Mouse (Mus musculus) spleen, adult 18-20 months (tissue): Measurements from ENCODE around the gene Klhl20.
"Not testable (repeated sequence)": the region's sequence is repeated elsewhere in the genome, so short reads cannot be mapped to it uniquely, and the experiment has no call there.

ENCODE experiments used
- DNase-seq, 2 experiments: peaks; one replicate each; pipeline ENCODE4 v3.0.0; 2022; ENCODE audit warnings: mixed read lengths in 2 of 2

The Klhl20 gene

DNA sequence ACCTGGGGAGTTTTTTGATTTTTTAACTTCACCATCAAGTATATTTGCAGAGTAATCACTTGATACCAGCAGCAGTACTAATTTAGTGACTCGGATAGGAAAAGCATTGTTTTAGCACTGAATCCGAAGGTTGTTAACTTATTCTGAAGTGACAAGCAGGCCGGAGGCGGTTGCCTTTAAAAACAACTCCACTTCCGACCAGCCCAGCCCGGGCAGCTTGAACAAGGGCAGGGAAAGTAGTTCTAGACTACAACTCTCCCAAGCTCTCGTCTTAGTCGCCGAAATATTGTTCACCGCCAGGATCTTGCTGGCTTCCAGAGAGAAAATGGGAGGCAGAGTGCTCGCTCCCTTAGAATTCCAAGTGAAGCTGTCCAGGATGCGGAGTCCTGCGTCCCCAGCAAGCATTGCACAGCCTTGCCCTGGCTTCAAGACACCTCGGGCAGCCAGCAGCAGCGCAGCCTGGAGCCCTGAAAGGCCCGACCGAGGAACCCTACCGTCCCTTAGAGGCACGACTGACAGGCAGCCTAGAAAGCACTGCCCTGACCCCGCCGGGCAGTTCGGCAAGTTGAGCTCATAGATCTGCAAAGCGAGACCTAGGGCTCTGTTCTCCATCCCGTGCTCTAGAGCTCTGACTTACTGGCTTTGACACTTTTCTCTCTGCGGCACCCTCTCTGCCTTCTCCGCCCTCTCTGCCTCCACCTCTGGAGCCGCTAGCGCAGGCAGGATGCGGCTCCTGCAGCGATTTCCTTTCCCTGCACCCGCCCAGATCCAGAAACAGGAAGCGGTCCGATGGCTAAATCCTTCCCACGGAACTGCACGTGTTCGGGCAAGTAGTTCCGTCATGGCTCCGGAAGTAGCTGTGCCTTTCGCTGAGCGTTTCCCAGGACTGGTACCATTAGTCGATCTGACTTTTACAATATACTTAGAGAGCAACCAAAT is at the start of gene Klhl20:
Klhl20 (minus strand) TSS at position 786 of the 939 bp plus-strand sequence.
- peak; percentile 81 to 91 for DNase-seq

DNA sequence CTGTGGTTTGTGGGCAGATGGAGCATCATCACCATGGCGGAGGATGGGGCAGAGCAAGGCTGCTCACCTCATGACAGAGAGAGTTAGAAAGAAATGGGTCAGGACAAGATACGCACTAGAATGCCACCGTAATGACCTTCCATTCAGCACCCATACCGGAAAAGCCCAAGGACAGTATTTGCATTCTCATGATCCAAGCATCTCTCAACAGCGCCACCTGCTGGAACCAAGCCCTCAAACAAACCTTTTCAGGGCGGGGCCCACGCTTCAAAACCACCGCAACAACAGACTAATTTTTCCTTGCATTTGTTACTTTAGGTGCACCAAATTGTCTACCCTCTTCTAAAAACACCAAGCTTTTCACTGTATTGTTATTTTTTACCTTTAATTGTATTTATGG is 49.4 kb upstream of the Klhl20 start:
- DNase-seq: peak; percentile 19 to 65

DNA sequence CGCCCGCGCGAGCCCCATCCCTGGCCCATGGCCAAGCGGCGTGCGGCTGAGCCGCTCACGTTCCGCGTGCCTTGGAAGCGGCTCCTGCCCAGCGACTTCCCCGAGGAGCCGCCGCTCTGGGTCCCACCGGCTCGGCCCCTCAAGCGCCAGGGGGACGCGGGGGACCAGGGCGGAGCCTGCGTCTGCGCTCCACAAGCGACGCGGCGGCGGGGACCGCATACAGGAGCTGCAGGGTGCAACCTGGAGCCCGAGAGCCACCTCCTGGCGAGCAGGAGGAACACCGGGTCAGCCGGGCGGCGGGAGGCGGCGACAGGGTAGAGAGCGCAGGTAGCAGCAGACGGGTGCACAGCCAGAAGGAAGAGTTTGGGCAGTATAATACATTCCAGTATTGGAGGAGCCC is 39.3 kb upstream of the Klhl20 start:
- DNase-seq: peak; percentile 71 to 85

DNA sequence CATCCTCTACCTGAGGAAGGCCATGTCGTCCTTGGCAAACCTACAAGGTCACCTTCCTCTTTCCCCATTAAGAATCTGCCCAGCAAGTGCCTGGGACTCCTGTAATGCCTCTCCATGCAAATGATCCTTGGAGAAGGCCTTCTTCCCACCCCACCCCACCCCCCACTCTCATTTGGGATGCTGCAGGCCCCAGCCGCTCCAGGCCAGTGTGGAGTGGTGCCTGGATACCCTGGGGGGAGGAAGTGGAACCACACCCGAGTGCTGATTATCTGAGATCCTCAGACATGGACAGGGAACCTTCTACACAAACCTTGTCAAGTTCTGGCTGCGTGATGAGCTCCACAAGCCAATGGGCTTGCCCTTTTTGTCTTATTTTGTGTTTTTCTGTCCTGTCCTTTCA is 29.0 kb upstream of the Klhl20 start:
- no peak for DNase-seq

DNA sequence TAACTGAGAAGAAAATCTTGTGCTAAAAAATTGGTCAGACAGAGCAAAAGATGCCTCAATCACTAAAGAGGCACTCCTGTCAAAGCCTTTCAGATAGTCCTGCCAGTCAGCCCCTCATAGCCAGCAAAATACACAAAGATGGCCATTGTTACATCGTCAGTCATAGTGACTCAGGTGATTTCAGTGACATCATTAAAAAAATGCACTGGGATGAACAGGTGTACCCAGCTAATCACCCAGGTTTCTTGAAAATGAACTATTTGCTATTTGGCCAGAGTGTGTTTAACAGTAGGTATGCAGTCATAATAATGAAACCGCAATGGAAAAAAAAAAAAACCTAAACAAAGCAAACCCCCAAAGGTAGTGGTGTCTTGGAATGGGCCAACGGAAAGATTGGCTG is 27.9 kb upstream of the Klhl20 start, which contains the start of gene Tex50:
Tex50 (minus strand) TSS at position 101 of the 400 bp plus-strand sequence.
- DNase-seq: no peak

DNA sequence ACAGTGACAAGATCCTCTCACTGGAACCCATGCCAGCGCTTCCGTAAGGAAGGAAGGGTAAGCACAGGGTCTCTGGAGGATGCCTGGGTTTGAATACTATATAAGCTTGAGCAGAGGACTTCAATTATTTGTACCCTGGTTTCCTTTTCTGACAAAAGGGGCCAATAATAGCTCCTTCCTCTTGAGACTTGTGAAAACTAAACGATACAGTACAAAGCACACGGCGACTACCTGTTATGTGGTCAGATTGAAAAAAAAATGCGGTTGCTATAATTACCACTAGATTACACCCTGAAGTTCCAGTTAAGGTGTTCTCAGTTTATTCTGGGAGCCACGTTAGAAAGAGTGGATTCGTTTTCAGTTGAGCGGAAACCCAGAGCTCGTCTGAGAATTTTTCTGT is 25.2 kb upstream of the Klhl20 start:
- no peak for DNase-seq

DNA sequence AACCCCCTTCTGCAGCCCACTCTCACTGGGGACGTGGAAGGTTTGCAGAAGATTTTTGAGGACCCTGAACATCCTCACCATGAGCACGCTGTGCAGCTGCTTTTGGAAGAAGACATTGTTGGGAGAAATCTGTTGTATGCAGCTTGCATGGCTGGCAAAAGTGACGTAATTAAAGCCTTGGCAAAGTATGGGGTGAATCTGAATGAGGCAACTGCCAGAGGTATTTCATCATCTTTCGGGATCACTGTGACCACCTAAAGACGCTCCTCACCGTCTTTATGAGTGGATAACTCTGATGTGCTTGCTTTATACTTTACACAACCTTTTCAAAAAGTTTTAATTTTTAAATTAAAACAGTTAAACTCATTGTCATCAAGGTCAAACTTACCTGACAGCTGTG is 19.8 kb upstream of the Klhl20 start:
- DNase-seq: no peak

DNA sequence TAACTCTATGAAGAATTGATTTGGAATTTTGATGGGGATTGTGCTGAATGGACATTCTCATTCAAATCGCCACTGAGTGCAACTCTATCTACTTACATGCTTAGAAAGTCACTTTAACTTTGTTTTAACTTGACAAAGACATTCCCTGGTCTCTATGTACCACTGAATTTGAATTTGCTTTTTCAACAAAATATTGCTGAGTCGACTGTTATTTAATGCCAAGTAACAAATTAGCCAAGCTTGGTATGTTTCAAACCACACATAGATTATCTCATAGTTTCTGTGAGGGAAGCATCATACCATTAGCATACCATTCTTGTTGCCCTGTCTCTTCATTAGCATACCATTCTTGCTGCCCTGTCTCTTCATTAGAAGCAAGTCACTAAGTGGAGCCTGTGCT is 16.6 kb upstream of the Klhl20 start:
- no peak for DNase-seq

DNA sequence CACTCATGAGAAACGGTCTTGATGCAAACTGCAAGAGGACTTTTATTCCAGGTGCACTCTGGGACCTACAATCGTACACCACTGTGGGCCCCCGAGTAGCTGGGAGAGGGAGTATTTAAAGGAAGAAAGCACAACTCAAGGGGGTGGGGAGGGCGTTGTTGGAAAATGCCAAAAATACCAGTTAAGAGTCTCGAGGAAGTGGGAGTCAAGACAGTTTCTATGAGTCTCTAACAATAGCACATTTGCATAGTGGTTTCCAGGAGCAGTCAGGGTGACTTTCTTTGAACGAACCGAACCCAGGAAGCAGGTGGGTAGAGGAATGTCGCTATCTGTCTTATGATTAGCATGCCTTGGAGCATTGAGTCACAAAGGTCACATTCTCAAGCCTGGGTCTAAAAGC is 14.3 kb upstream of the Klhl20 start:
- DNase-seq: not testable (repeated sequence)

DNA sequence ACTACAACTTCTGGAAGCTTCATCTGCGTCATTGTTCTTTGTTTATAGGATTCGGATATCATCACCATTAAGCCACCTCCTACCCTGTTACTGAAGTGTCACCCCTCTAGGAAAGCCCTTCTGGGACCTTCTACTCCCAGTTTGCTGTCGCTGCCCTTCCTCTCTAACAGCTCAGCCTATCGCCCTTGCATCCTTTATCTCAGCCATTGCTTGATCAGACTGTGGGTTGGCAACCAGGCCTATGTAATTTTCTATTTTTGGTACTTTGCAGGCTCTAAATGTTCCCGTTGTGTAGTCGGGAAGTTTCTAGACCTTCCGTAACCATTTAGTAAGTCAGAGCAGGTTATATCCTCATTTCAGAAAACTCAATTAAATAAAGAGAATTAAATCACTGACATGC is 11.9 kb upstream of the Klhl20 start:
- DNase-seq: no peak

DNA sequence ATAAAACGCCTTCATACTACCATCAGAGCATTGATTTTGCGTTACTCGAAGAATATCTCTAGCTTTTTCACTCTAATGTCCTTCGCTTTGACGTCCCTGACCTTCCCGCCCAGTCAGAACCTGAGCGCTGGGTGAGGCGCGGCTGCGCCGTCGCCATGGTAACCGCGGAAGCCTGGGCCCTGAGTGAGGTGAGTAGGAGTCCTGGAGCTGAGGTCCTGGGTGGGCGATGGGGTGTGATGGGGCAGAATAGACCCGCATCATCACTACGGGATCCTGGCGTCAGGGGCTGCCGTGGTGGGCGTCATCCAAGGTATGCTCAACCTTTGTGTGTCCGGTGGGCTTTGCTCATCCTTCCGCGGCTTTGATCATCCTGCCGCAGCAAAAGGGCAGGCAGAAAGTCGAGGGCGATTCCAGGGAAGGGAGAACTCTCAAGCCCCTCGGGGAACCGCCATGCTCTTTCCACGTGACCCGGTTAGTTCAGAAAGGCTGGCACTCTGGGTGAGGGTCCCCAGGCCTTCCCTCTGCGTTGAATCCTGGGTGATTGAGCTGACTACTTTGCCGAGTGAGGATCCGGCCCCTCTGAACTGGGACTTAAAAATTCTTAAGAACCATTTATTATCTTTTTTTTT is 11.3 kb upstream of the Klhl20 start, which contains the start of gene Ankrd45:
Ankrd45 (plus strand) TSS at position 161 of the 629 bp plus-strand sequence.
- no peak for DNase-seq

DNA sequence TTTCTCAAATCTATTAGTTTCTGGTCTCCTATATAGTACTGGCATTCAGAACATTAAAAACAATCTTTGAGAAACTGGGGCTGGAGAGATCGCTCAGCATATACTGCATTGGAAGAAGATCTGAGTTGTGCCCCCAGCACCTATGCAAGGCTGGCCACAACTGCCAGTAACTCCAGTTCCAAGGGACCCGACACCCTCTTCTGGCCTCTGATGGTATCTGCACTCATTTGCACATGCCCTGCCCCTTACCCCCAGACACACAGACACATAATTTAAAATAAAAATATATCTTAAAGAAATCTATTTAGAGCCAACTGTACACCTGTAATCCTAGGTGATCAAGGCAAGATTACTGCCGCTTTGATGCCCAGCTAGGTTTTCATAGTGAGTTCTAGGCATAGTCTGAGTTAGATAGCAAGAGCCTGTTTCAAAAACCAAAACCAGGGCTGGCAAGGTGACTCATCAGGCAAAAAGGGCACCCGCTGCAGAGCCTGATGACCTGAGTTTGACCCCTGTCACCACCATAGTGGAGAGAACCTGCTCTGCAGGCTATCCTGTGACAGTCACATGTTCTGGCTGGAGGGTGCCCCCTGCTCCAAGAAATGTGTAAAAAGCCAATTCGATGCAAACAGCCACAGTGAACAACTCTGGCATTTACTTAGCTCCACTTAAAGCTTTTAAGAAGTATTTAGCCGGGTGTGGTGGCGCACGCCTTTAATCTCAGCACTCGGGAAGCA is 8.9 kb upstream of the Klhl20 start:
- no peak for DNase-seq

DNA sequence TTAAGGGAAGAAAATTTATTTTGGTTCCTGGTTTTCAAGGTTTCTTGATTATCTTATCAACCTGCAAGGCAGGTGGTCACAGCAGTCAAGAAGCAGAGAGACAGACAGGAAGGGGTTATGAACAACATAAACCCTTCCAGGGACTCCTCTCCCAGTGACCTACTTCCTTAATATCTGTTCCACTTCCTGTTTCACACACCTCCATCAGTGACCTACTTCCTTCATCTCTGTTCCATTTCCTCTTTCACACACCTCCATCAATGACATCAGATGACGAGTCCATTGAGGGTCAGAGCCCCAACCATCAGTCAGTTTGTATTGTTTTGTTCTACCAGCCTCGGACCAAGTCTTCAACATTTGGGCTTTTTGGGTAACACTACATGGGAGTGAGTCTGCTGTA is 8.2 kb upstream of the Klhl20 start:
- no peak for DNase-seq

DNA sequence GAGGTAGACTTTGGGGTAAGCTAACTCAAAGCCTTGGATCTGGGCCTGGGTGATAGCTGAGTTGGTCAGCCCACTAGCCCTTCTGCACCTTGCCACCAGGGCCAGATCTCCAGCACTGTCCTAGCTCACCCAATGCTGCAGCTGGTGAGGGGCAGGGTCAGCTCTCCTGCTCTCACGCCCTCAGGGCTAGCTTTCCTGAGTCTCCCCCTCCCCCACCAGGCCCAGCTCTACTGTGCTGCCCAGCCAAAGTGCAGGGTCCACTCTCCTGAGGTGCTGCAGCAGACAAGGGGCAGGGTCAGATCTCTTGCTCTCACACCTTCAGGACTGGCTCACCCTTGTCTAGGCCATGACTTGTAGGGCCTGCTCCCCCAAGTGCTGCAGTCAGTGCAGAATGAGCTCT is 4.8 kb downstream of the Klhl20 start:
- DNase-seq: no peak

DNA sequence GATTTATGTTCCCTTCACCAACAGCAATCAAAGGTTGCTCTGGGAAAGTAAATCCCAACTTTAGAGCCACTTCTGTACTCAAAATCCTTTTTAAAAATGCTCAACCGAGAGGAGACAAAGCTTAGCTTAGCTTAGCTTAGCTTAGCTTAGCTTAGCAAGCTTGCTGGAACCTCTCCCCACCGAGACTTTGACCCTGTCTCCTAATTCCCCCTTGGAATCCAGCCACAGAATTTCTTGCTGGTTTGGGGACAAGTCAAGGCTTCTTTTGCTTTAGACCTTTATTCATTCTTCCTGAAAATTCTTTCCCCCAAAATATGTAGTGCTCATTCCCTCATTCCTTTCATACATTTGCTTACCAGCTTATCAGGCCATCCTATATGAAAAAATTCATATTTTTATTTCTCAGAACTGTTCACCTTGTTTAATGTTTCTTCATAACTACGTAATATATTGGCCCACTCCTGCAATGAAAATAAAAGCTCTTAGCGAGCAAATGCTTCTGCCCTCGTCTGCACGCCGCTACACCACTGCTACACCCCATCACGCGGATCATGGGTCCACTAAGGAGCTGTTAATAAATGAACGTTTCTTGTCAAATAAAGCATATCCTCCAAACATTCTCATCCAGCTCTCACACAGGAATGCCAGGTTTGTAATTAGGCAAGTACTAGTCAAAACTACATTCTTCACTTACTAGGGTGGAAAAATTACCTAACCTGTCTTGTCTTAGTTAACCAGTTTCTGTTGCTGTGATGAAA is 8.5 kb downstream of the Klhl20 start:
- no peak for DNase-seq

DNA sequence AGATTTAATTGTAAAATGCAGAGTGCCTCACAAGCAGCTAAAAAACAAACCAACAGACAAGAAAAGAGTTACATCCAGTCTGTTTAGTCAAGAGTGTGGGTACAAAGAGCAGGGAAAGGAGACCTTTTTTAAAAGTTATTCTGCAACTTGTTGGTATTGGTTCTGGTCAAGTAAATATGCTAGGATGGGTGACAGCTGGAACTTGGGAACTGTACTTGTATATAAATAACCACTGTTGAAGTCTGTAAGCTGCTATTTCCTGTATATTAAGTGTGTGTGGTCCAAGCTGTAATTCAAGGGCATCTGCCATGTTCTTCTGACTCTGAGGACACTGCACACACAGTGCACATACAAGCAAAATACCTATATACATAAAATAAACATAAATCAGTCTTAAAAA is 16.7 kb downstream of the Klhl20 start:
- DNase-seq: no peak

DNA sequence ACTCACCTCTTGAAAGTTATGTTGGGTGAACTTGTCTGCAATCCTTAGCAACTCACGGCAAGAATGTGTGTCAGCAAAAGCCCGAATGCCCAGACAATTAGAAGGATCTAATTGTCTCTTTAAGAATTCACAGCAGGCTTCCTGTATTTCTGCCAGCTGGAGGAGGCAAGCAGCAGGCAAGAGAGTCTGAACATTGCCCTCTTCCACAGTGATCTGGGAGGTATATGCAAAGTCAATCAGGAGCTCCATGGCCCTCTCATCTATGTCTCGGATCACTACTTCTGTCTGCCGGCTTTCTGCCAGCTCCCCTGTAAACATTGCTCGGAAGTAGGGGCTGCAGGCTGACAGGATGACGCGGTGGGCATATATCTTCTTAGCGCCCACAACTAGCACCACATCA is 22.1 kb downstream of the Klhl20 start:
- DNase-seq: no peak

DNA sequence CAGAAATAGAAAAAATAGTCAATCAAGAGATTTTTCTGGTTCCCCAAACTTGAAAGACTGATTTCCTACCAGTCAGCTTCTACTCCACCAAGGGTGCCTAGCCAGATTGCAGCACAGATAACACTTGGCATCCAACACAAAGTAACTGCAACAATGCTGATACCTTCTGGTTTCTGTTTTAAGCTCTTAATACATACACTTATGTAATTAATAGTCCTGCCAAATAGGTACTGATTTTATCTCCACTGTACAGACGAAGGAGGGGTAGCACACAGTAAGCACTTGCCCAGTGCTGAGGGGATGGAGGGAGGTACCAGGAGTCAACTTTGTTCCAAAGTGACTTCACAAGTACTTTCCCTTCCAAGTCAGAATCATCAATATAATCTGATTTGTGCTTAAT is 27.5 kb downstream of the Klhl20 start:
- no peak for DNase-seq

DNA sequence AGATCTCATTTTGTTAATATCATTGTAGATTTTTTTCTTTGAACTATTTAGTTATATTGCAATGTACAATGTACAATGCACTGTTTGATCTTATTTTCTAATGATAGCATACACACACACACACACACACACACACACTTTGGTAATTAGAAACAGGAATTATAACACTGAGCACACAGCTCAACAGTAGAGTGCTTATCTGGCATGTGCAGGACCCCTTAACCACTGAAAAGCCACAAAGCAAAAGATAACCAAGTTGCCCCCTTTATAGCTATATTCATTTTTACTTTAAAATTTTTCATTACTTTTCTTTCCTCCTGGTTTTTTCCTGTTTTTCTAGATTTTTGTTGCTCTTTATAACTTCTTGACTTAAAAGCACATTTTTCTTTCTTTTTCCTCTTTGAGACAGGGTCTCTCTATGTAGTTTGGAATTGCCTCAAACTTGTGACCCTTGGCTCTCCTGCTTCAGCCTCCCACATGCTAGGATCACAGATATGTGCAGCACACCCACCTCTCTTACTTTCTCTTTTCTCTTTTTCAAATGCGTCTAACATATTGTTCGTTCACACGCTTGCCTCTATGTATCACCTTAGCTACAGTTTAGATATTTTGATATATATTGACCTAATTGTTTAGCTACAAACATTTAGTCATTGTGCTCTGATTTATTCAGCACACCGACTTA is 31.4 kb downstream of the Klhl20 start:
- DNase-seq: no peak

DNA sequence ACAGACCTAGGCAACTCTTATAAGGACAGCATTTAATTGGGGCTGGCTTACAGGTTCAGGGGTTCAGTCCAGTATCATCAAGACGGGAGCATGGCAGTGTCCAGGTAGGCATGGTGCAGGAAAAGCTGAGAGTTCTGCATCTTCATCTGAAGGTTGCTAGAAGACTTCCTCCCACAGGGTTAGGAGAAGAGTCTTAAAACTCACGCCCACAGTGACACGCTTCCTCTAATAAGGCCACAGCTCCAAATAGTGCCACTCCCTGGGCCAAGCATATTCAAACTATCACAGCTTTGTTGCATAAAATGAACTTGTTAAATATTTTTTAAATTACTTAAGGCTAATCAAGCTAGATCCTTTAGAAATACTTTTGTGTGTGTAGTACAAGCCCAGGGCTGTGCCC is 54.1 kb downstream of the Klhl20 start:
- DNase-seq: no peak

DNA sequence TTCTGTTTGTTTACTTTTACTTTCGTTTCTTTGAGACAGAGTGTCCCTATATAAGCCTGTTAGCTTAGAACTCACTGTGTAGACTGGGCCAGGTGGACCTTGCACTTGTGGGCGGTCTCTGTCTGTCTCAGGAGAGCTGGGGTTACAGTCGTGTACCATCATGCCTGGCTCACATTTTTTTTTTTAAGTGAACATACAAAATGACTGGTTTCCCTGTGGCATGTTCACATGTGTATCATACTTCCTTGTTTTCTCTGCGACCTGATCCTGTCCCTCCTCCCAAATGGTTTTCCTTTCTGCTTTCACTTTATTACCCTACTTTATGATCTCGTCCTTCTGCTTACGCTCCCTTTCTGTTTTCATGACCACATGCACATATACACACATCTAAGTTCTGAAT is 55.1 kb downstream of the Klhl20 start:
- no peak for DNase-seq

DNA sequence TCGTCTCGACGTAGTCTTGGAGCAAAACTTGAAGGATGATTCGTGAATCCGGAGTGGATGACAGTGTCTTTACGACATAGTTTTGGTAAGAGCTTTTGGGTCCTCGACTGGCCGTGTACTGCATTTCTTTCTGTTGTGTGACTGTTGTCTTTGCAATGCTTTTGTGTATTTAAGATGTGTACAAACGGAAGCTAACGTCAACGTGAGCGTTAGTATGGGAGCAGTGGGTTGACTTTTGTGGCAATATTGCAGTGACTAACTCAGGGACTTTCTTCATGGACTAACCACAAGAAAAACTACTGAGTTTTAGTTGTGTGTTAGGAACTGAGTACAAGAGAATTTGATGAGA is 60.1 kb downstream of the Klhl20 start:
- DNase-seq: no peak
